Mouse (Mus musculus): ENCODE data around the gene Cdk5r1. TPM values are rescaled to one million over a fixed set of nuclear protein-coding genes. Genes with fewer than 3 reads are reported as not detected.

Gene Cdk5r1
- polyA plus RNA-seq, 1 experiment from 2014 or later = 0.61 TPM

GRCm38 (mm10) chr11:80524213-80524612 lies 47.4 kb downstream of the Cdk5r1 start:
- H3K9ac ChIP-seq (ENCODE audit: low read depth, low read length) = no peak overlapping the region
- no peak overlapping the region for H3K4me2 ChIP-seq (replicated peaks; ENCODE audit: low read depth)
- no peak overlapping the region for H3K4me3 ChIP-seq (ENCODE audit: low read depth, low read length)
- H3K27me3 ChIP-seq (replicated peaks; ENCODE audit: control insufficient read depth, insufficient read depth, low read length) = no peaks in the 10 kb centered on the region
- no peak for TF ChIP-seq CTCF (IDR thresholded peaks at IDR 0.05; ENCODE audit: low read depth)
- H3K9me3 ChIP-seq (ENCODE audit: control insufficient read depth) = no peaks in the 10 kb centered on the region
- no peak for ATAC-seq
- peaks cover 4% of the 10 kb centered on the region for H3K36me3 ChIP-seq (ENCODE audit: control insufficient read depth, insufficient read depth)
- H3K27ac ChIP-seq (ENCODE audit: low read depth, low read length) = no peak overlapping the region
- WGBS = 91% methylated on average over 5 of the region's 5 CpGs
- no peaks in the 10 kb centered on the region for H3K4me1 ChIP-seq (replicated peaks; ENCODE audit: control insufficient read depth, insufficient read depth, low read length)

DNA sequence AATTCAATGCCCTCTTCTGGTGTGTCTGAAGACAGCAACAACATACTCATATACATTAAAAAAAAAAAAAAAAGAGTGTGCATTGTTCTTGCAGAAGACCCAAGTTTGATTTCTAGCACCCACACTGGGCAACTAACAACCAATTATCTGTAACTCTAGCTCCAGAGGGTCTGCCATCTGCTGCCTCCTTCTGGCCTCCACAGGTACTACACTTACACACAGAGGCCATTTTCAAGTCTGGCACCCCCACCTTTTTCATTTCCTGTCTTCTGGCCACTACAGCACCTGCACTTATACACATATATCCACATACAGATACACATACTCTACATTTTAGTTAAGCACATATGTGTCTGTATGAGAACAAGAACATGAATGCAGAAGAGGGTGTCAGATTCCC lies 50.9 kb downstream of the Cdk5r1 start:
- Histone ChIP-seq H3K27ac (ENCODE audit: low read depth, low read length) (no peak overlapping the region), H3K4me3 (ENCODE audit: low read depth, low read length) (no peak overlapping the region), H3K9ac (ENCODE audit: low read depth, low read length) (no peak overlapping the region), H3K9me3 (ENCODE audit: control insufficient read depth) (no peaks in the 10 kb centered on the region), H3K4me2 (replicated peaks; ENCODE audit: low read depth) (no peak overlapping the region), H3K36me3 (ENCODE audit: control insufficient read depth, insufficient read depth) (peaks cover 17% of the 10 kb centered on the region), H3K4me1 (replicated peaks; ENCODE audit: control insufficient read depth, insufficient read depth, low read length) (no peaks in the 10 kb centered on the region), H3K27me3 (replicated peaks; ENCODE audit: control insufficient read depth, insufficient read depth, low read length) (no peaks in the 10 kb centered on the region)
- peak; percentile 60 for TF ChIP-seq CTCF (IDR thresholded peaks at IDR 0.05; ENCODE audit: low read depth)
- ATAC-seq = no peak

- Histone ChIP-seq H3K27me3 (replicated peaks; ENCODE audit: control insufficient read depth, insufficient read depth, low read length) (no peaks in the 10 kb centered on the region), H3K4me2 (replicated peaks; ENCODE audit: low read depth) (no peak overlapping the region), H3K9ac (ENCODE audit: low read depth, low read length) (no peak overlapping the region), H3K4me3 (ENCODE audit: low read depth, low read length) (no peak overlapping the region), H3K36me3 (ENCODE audit: control insufficient read depth, insufficient read depth) (peaks cover 17% of the 10 kb centered on the region), H3K27ac (ENCODE audit: low read depth, low read length) (no peak overlapping the region), H3K4me1 (replicated peaks; ENCODE audit: control insufficient read depth, insufficient read depth, low read length) (no peaks in the 10 kb centered on the region), H3K9me3 (ENCODE audit: control insufficient read depth) (no peaks in the 10 kb centered on the region)
- no peak for TF ChIP-seq CTCF (IDR thresholded peaks at IDR 0.05; ENCODE audit: low read depth)
- no peak for ATAC-seq
- 80% methylated on average over 8 of the region's 8 CpGs for WGBS
Observed at GRCm38 (mm10) chr11:80529149-80529548, 52.3 kb downstream of the Cdk5r1 start.

Other genes starting within 250 kb of the Cdk5r1 start
- 1.3 and 1.4 TPM in 2 replicates for gene Rhbdl3, start 176.1 kb upstream of the Cdk5r1 start, polyA plus RNA-seq (2015; fragmentation: Nextera tagmentation; extraction: Ambion mirVana)
- 8.7 and 9.1 TPM in 2 replicates for gene 5730455P16Rik, start 99.0 kb upstream of the Cdk5r1 start, polyA plus RNA-seq (2015; fragmentation: Nextera tagmentation; extraction: Ambion mirVana)
- gene Zfp207, start 93.7 kb upstream of the Cdk5r1 start, polyA plus RNA-seq (2015; fragmentation: Nextera tagmentation; extraction: Ambion mirVana) = 109 and 113 TPM in 2 replicates
- gene Psmd11, start 48.4 kb upstream of the Cdk5r1 start, polyA plus RNA-seq (2015; fragmentation: Nextera tagmentation; extraction: Ambion mirVana) = 156 and 171 TPM in 2 replicates

All from intestine, postnatal 0 days (tissue).